Mouse (Mus musculus): ENCODE data around the gene Cabp1. TPM values are rescaled to one million over a fixed set of nuclear protein-coding genes. Genes with fewer than 3 reads are reported as not detected.

Gene Cabp1
- total and polyA plus RNA-seq, 2 experiments from 2014 or later: 20.9 to 21.4 TPM

DNA sequence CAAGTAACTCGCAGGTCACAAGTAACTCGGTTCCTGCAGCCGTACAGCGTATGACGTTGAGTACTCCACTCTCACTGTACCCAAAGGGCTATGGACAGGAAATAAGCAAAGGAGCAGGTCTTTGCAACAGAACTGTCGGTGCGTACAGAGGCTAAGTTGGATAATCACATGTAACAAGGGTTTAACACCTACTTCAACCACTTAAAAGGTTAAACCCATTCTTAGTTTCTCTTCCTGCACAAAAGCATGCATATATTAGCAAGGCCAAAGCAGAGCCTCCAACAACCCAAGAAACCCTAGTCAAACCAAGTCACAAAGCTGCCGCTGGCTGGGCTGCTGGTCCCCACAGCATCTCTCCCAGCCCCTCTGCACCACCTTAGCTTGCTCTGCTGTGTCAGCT is 61.7 kb downstream of the Cabp1 start:
- Histone ChIP-seq H3K4me1 (ENCODE audit: insufficient read depth, low read length) (peaks cover 4% of the 10 kb centered on the region; the same call in 1 of the 2 replicates), H3K4me3 (ENCODE audit: low read length) (no peak overlapping the region), H3K27me3 (ENCODE audit: insufficient read depth, low read length) (no peaks in the 10 kb centered on the region), H3K9ac (replicated peaks; ENCODE audit: low read length) (no peak overlapping the region), H3K9me3 (ENCODE audit: low read length) (no peaks in the 10 kb centered on the region), H3K36me3 (ENCODE audit: insufficient read depth, low read length) (peaks cover 26% of the 10 kb centered on the region), H3K4me2 (ENCODE audit: low read depth, low read length) (no peak overlapping the region), H3K27ac (no peak overlapping the region)
- DNase-seq (ENCODE audit: low spot score) (no peak), ATAC-seq (no peak)
- TF ChIP-seq CTCF (IDR thresholded peaks at IDR 0.05; ENCODE audit: low read depth): no peak
- 92% methylated on average over 8 of the region's 8 CpGs for WGBS

DNA sequence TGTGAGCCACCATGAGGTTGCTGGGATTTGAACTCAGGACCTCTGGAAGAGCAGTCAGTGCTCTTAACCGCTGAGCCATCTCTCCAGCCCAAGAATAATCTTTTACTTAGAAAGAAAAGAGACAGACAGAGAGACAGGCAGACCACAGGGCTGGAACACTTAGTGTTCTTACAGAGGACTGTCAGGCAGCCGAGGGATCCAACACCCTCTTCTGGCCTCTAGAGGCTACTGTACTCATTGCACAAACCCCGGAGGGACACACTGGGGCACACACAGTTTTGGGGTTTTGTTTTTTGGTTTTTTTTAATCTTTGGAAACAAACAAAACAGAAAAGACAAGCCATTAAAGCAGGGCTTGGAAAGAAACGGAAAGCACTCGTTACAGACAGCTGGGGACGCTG is 64.9 kb downstream of the Cabp1 start:
- Histone ChIP-seq H3K9ac (replicated peaks; ENCODE audit: low read length) (no peak overlapping the region), H3K27ac (no peak overlapping the region), H3K4me2 (ENCODE audit: low read depth, low read length) (no peak overlapping the region), H3K9me3 (ENCODE audit: low read length) (no peaks in the 10 kb centered on the region), H3K36me3 (ENCODE audit: insufficient read depth, low read length) (peaks cover 43% of the 10 kb centered on the region), H3K27me3 (ENCODE audit: insufficient read depth, low read length) (no peaks in the 10 kb centered on the region), H3K4me1 (ENCODE audit: insufficient read depth, low read length) (peaks cover 7% of the 10 kb centered on the region; the same call in 1 of the 2 replicates), H3K4me3 (ENCODE audit: low read length) (no peak overlapping the region)
- TF ChIP-seq CTCF (IDR thresholded peaks at IDR 0.05; ENCODE audit: low read depth): peak; percentile 25; the same call in 1 of the 2 replicates
- DNase-seq (ENCODE audit: low spot score) (no peak), ATAC-seq (no peak)
- WGBS: 81% methylated on average over 6 of the region's 6 CpGs

GRCm38 (mm10) chr5:115127421-115128179 is 66.6 kb downstream of the Cabp1 start:
- 88% methylated on average over 22 of the region's 22 CpGs for WGBS

GRCm38 (mm10) chr5:115126578-115127312 is 67.4 kb downstream of the Cabp1 start:
- ATAC-seq (no peak), DNase-seq (ENCODE audit: low spot score) (no peak)
- Histone ChIP-seq H3K27me3 (ENCODE audit: insufficient read depth, low read length) (no peaks in the 10 kb centered on the region), H3K4me1 (ENCODE audit: insufficient read depth, low read length) (0 out of 2 replicates have a peak, but pooled peaks cover 3% of the 10 kb centered on the region), H3K4me2 (ENCODE audit: low read depth, low read length) (no peak overlapping the region), H3K27ac (no peak overlapping the region), H3K9me3 (ENCODE audit: low read length) (no peaks in the 10 kb centered on the region), H3K36me3 (ENCODE audit: insufficient read depth, low read length) (peaks cover 48% of the 10 kb centered on the region), H3K4me3 (ENCODE audit: low read length) (no peak overlapping the region), H3K9ac (replicated peaks; ENCODE audit: low read length) (no peak overlapping the region)
- 84% methylated on average over 28 of the region's 28 CpGs for WGBS
- no peak for TF ChIP-seq CTCF (IDR thresholded peaks at IDR 0.05; ENCODE audit: low read depth)

More at GRCm38 (mm10) chr5:115127421-115128179, 66.6 kb downstream of the Cabp1 start:
- 0 out of 2 replicates have a peak, but pooled peaks cover 3% of the 10 kb centered on the region for H3K4me1 ChIP-seq (ENCODE audit: insufficient read depth, low read length)
- H3K4me2 ChIP-seq (ENCODE audit: low read depth, low read length): no peak overlapping the region
- H3K27ac ChIP-seq: no peak overlapping the region
- no peak overlapping the region for H3K9ac ChIP-seq (replicated peaks; ENCODE audit: low read length)
- H3K4me3 ChIP-seq (ENCODE audit: low read length): no peak overlapping the region
- ATAC-seq (no peak), DNase-seq (ENCODE audit: low spot score) (no peak)
- H3K36me3 ChIP-seq (ENCODE audit: insufficient read depth, low read length): peaks cover 48% of the 10 kb centered on the region
- H3K27me3 ChIP-seq (ENCODE audit: insufficient read depth, low read length): no peaks in the 10 kb centered on the region
- TF ChIP-seq CTCF (IDR thresholded peaks at IDR 0.05; ENCODE audit: low read depth): no peak
- no peaks in the 10 kb centered on the region for H3K9me3 ChIP-seq (ENCODE audit: low read length)

DNA sequence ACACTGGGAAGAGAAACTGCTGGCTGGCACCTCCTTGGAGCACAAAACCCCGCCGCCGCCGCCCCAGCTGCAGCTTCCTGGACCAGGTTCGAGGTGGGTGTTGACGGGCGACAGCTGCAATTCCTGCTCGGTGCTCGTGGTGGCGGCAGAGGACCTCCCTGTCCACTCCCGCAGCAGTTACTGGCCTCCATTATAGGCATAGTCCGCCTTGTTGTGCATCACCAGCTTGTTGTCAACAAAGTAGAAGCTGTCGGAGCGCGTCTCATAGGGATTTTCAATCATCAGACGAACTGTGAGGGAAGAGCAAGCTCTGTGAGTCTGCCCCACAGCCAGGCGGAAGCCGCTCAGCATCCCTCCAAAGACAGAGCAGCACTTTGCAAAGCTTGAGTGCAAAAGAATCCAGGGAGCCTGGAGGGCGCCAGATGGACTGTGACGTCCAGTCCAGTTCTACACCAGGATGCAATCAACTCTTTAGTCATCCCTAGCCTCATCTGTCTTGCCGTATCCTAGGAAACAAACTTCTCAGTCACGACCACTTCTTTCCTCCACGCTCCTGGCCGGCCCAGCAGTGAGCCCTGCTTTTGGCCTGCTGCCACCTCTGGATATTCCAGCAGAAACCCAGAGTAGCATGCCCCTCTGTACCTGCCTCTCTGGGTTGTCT is 68.8 kb downstream of the Cabp1 start:
- Histone ChIP-seq H3K9me3 (ENCODE audit: low read length) (no peaks in the 10 kb centered on the region), H3K4me3 (ENCODE audit: low read length) (no peak overlapping the region), H3K4me2 (ENCODE audit: low read depth, low read length) (peak overlapping the region; percentile 18; the same call in 1 of the 2 replicates), H3K9ac (replicated peaks; ENCODE audit: low read length) (no peak overlapping the region), H3K4me1 (ENCODE audit: insufficient read depth, low read length) (0 out of 2 replicates have a peak, but pooled peaks cover 3% of the 10 kb centered on the region), H3K36me3 (ENCODE audit: insufficient read depth, low read length) (peaks cover 43% of the 10 kb centered on the region), H3K27ac (peak overlapping the region; percentile 67; the same call in 1 of the 2 replicates), H3K27me3 (ENCODE audit: insufficient read depth, low read length) (no peaks in the 10 kb centered on the region)
- ATAC-seq (peak; percentile 80), DNase-seq (ENCODE audit: low spot score) (peak; percentile 90)
- WGBS: 8% methylated on average over 24 of the region's 24 CpGs
- TF ChIP-seq CTCF (IDR thresholded peaks at IDR 0.05; ENCODE audit: low read depth): peak; percentile 96

- TF ChIP-seq CTCF (IDR thresholded peaks at IDR 0.05; ENCODE audit: low read depth): no peak
- no peak overlapping the region for H3K4me2 ChIP-seq (ENCODE audit: low read depth, low read length)
- 93% methylated on average over 6 of the region's 6 CpGs for WGBS
- H3K4me3 ChIP-seq (ENCODE audit: low read length): no peak overlapping the region
- H3K4me1 ChIP-seq (ENCODE audit: insufficient read depth, low read length): 0 out of 2 replicates have a peak, but pooled peaks cover 3% of the 10 kb centered on the region
- DNase-seq (ENCODE audit: low spot score) (no peak), ATAC-seq (0 out of 2 replicates have a peak, but pooled peaks have one; percentile 16)
- peak overlapping the region; percentile 67; the same call in 1 of the 2 replicates for H3K27ac ChIP-seq
- H3K9me3 ChIP-seq (ENCODE audit: low read length): no peaks in the 10 kb centered on the region
- H3K9ac ChIP-seq (replicated peaks; ENCODE audit: low read length): no peak overlapping the region
- peaks cover 37% of the 10 kb centered on the region for H3K36me3 ChIP-seq (ENCODE audit: insufficient read depth, low read length)
- no peaks in the 10 kb centered on the region for H3K27me3 ChIP-seq (ENCODE audit: insufficient read depth, low read length)
These were observed 69.5 kb downstream of the Cabp1 start for GRCm38 (mm10) chr5:115124690-115125089.

Data from hindbrain, postnatal 0 days (tissue).